Mouse (Mus musculus): Measurements from ENCODE around the gene Hnf1a.
"Not testable (repeated sequence)": the region's sequence is repeated elsewhere in the genome, so short reads cannot be mapped to it uniquely, and the experiment has no call there.

The Hnf1a gene

DNA sequence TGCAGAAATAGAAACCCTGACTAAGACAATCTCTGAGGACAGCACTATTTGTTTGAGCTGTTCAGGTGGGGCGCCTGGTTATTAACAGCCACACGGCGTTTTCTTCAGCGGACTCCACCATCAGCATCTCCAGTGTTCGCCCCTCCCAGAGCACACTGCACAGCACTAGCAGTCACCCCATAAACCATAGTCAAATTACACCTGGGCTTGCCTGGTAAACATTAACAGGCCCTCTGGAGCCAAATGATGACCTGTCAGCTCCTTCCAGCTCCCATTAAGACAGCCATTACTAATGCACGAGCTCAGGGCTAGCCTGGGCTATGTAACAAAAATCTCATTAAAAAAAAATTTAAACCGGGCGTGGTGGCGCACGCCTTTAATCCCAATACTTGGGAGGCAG lies 25.8 kb downstream of the Hnf1a start:
- no peak for DNase-seq (ENCODE audit: low spot score in 2 of 2)

DNA sequence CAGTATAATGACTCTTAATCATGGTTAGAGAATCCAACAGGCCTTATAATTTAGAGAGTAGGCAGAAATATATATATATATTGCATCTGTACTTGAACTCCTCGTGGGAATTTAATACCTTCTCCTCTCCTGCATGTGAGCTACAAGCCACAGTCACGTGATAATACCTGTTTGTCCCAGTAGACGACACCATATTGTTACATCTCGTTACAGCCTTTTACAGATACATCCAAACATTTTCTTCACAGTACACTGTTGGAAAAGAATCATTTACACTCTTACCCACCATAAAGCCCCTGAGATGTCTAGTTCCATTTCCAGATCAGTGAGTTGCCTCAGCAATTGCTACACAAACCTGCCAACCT lies 28.1 kb downstream of the Hnf1a start:
- no peak for DNase-seq (ENCODE audit: low spot score in 2 of 2)

DNA sequence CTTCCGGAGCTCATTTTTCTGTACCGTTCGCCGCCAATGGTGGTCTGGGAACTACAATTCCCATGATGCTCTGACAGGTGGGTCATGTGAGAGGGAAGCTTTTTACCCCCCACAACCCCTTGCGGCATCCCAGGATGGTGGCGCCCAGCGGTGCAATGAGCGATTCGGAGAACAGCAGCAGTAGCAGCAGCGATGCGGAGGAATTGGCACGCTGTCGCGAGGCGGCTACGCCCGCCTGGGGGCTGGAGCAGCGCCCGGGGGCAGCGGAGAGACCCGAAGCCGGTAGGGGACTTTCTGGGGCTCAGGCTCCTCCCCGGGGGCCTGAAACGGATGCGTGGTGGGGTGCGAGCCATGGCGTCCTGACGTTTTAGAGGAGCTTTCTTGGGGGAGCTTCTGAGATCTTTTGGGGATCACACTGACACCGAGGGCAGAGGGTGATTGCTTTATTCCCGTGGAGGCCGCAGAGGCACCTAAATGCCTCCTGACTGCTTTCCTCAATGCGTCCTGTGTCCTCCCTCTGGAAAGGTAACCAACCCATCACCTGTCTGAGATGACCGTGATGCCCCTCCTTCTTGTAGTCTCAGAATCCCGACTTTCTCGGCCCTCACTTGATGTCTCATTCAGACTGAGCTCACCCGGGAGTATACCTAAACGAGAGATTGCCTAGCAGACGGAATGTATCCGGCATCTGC lies 28.7 kb downstream of the Hnf1a start, which contains the start of gene 2210016L21Rik:
Gene 2210016L21Rik, plus strand, starts transcription at position 85 of the 692 bp plus-strand sequence.
- DNase-seq (ENCODE audit: low spot score in 2 of 2), result peak; percentile 70 to 77

DNA sequence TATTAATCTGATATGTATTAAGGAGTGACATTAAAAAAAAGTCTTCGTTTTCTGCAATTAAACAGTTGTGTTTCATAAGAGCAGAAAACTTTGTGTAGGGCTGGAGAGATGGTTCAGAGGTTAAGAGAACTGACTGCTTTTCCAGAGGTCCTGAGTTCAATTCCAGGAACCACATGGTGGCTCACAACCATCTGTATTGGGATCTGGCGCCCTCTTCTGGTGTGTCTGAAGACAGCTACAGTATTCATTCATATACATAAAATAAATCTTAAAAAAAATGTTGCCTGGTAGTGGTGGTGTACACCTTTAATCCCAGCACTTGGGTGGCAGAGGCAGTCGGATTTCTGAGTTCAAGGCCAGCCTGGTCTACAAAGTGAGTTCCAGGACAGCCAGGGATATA lies 29.8 kb downstream of the Hnf1a start:
- DNase-seq (ENCODE audit: low spot score in 2 of 2), result not testable (repeated sequence)

DNA sequence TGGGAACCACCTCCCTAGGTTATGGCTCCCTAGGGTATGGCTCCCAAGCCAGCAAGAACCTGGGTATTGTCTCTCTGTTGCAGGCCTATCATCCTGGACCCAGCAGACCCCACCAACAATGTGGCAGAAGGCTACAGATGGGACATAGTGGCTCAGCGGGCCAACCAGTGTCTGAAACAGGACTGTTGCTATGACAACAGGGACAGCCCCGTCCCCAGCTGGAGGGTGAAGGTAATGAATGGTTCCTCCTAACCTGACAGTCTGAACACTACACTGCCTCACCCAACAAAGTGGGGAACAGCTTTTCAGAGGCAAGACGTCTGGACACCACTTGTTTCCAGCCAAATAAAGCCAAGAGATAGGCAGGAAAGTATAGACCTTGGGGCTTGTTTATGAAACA lies 35.1 kb downstream of the Hnf1a start:
- DNase-seq (ENCODE audit: low spot score in 2 of 2), result no peak

DNA sequence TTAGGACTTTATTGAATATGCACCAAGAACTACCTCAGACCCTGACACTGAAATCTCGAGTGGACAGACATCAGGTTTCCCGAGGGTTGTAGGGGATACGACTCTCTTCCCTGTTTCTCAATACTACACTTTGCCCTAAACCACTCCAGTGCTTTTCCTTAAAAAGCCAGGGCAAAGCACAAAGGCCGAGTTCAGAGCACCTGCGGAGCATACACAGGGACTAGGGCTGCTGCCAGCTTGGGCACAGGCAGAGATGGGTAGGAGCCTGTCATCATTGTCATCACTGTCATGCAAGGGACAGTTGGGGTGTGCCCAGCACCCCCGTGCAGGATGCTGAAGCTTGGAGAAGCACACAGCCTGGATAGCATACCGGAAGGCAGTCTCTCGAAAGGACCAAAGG lies 37.7 kb downstream of the Hnf1a start:
- no peak for DNase-seq (ENCODE audit: low spot score in 2 of 2)

DNA sequence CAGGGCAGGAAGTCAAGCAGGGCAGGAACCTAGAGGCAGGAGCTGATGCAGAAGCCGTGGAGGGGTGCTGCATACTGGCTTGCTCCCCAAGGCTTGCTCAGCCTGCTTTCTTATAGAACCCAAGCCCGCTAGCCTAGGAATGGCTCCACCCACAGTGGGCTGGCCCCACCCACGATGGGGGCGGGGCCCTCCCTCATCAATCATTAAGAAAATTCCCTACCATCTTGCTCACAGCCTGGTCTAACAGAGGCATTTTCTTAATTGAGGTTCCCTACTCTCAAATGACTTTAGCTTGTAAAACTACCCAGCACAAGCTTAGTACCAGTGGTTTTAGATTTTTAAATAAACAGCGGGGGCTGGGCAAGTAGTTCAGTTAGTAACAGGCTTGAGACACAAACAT lies 39.3 kb downstream of the Hnf1a start:
- DNase-seq (ENCODE audit: low spot score in 2 of 2), result no peak

- no peak for DNase-seq (ENCODE audit: low spot score in 2 of 2)
Observed at GRCm38 (mm10) chr5:114926753-114927152, 44.1 kb downstream of the Hnf1a start.

DNA sequence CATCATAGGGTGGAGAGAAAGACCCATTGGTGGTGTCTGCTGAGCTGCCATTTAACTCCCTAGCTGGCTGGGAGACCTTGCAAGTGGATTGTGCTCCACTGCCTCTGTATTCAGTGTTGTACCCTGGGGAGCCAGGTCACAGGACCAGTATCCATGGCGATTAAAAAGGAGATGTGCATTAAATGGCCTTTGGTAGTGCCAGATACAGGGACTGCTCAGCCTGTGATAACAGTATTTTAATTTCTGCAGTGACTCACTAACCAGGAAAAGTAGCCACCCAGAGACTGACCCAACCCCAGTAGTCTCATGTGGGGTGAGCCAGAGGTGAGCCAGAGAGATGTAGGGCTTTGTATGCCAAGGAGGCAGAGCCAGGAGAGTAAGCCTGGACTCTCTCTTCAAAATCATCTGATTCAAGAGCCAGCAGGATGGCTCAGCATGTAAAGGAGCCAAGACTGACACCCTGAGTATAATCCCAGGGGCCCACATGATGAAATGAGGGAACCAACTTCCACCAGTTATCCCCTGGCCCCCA lies 44.7 kb downstream of the Hnf1a start:
- DNase-seq (ENCODE audit: low spot score in 2 of 2), result no peak

DNA sequence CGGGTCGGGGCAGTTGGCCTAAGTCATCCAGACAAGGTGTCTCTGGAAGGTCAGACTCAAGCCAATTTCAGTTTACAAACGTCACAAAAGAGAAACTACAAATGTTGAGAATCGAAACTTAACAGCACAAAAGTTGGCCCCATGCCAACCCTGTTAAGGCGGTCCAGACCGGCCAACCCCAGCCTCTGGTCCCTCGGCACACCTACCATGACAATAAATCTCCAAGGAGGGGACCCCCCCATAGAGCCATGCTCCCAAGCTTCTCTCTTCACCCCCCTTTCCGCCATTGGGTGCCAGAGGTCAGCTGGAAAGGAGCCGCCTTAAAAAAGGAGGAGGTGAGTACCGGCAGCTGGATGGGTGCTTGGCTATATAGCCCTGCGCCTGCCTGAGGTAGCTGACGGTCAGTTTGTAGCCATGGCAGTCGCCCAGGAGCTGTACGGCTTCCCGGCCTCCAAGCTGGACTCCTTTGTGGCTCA lies 47.9 kb downstream of the Hnf1a start, which contains the start of gene Oasl1:
Gene Oasl1, plus strand, starts transcription at position 243 of the 476 bp plus-strand sequence.
- peak; percentile 32 to 40 for DNase-seq (ENCODE audit: low spot score in 2 of 2)

GRCm38 (mm10) chr5:114922366-114922731 lies 48.5 kb downstream of the Hnf1a start:
- no peak for DNase-seq (ENCODE audit: low spot score in 2 of 2)

GRCm38 (mm10) chr5:114921551-114922365 lies 49.1 kb downstream of the Hnf1a start:
- DNase-seq (ENCODE audit: low spot score in 2 of 2), result peak; percentile 5 to 15

DNA sequence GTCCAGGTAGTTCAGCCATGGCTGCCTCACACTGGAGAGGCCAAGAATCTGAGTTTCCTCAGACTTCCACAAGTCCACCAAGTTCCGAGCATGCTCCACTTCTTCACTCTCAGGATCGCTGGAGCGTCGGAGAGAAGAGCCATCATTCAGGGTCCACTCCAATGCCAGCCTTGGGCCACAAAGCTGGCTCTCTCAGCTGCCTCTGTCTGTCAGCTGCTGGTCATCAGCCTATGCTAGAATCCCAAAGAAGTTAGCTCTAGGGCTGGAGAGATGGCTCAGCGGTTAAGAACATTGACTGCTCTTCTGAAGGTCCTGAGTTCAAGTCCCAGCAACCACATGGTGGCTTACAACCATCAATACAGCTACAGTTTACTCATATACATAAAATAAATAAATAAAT lies 53.5 kb downstream of the Hnf1a start:
- DNase-seq (ENCODE audit: low spot score in 2 of 2), result not testable (repeated sequence)

GRCm38 (mm10) chr5:114916777-114917176 lies 54.1 kb downstream of the Hnf1a start:
- DNase-seq (ENCODE audit: low spot score in 2 of 2), result no peak

DNA sequence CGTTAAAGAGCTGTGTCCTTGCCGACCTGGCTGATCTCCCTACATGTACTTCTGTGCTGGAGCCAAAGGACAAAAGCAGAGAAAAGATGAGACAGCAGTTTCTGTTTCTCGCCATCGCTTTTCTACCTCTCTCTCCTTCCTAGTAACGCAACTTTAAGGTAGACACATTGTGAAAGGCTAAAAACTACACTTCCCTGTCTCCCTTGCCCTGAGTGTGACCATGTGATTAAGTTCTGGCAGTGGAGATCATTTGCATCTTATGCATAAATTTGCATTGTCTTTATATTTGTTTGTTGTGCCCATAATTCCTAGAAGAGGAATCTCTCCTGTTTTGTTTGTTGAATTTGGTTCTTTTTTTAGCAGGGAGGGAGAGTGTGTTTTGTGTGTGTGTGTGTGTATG lies 55.0 kb downstream of the Hnf1a start:
- no peak for DNase-seq (ENCODE audit: low spot score in 2 of 2)

DNA sequence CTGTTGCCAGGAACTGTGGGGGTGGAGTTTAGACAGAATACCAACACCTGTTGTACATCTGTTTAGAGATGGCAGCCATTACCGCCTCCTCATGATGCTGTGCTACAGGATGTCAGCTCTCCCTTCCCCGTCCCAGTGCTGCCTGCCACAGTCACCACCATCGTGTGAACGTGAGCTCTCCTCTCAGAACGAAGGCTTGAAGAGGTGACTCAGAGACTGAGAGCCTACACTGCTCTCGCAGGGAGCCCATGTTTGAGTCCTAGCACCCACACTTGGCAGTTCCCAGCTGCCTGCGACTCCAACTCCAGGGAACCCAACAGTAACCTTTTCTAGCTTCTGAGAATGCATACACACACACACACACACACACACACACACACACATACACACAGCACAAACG lies 56.0 kb downstream of the Hnf1a start:
- DNase-seq (ENCODE audit: low spot score in 2 of 2), result no peak

GRCm38 (mm10) chr5:114913686-114914085 lies 57.2 kb downstream of the Hnf1a start:
- DNase-seq (ENCODE audit: low spot score in 2 of 2), result no peak

DNA sequence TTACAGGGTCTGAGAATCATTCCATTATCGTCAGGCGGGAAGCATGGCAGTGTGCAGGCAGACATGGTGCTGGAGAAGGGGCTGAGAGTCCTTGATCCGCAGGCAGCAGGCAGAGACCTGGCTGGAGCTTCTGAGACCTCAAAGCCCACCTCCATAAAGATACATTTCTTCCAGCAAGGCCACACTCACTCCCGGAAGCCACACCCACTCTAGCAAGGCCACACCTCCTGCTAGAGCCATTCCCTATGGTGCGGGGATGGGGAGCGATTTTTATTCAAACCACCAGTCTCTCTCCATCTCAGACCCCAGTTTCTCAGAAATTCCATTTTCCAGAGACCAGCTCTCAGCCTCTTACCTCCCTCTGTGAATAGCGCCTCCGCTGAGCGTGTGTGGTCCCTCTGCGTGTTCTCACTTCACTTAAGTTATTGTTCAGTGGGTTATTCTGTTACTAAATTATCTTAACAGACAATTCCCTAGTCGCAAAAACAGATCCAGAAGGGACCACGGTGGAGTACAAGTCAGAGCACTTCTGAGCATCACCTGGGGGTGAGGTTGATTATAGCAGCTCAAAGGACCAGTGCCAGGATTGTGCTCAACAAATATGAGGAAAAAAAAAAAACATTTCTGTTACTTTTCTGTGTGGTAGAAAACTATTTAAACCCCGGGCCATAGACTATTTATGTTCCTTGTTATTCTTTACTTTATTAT lies 62.1 kb downstream of the Hnf1a start:
- no peak for DNase-seq (ENCODE audit: low spot score in 2 of 2)

DNA sequence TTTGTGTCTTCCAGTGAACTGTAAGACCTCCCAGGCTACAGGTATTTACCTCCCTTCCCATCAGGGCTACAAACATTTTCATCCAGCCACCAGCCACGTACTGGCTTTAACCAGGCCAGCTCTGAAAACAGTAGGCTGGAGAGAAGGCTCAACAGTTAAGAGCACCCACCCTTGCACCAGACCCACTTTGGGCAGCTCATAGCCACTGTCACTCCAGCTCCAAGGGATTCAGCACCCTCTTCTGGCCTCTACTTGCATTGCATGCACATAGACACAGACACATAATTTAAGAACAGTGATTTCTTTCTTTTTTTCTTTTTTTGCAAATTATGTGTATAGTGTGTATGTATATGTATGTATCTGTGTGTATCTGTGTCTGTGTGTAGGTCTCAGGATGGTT lies 68.5 kb downstream of the Hnf1a start:
- no peak for DNase-seq (ENCODE audit: low spot score in 2 of 2)
